Mouse (Mus musculus) cerebellum, adult 2 months (tissue): ENCODE data around the gene Myh1.

Source experiments
- CTCF ChIP-seq: fragments of 200-500 bp; IDR thresholded peaks from 2 replicates; pipeline ENCODE4 v1.5.1; 2011; ENCODE audit warnings: low read depth, mild to moderate bottlenecking, control low read depth, low read length, moderate library complexity, borderline replicate concordance; ENCODE audit not compliant: insufficient read depth
- POLR2A ChIP-seq: fragments of 200-500 bp; IDR thresholded peaks from 2 replicates; pipeline ENCODE4 v1.6.1; 2011; ENCODE audit warnings: low read length, control low read depth, borderline replicate concordance; ENCODE audit not compliant: insufficient read depth

DNA sequence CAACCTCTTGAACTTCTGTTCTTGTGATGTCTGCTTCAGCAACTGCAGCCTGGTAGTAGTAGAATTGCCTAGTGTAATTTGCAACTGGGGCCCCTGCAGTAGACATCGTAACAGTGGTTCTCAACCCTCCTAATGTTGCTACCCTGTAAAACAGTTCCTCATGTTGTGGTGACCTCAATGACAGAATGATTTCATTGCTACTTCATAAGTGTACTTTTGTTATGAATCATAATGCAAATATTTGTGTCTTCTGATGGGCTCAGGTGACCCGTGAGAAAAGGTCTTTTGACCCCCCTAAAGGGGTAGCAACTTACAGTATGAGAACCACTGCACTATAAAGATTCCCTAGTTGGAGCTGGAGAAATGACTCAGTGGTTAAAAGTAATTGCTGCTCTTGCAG, 27.4 kb upstream of the Myh1 start:
- TF ChIP-seq CTCF (no peak), POLR2A (no peak)
